7 mouse cellular contexts compared by ENCODE assay signal in genomic region chr6:124806446-124807140, GRCm38 (mm10). TPM values are rescaled to one million over a fixed set of nuclear protein-coding genes. Genes with fewer than 3 reads are reported as not detected.
DNase-seq lines count a peak whose midpoint lies in the region; ATAC-seq lines count a peak whose summit lies in the region.

No protein-coding gene starts in this region.

- H3K4me2 ChIP-seq in lung, embryonic 16.5 days (ENCODE audit: low read depth, low read length): peak overlapping the region; percentile 72
- H3K4me2 ChIP-seq in forebrain, embryonic 15.5 days (replicated peaks): peak overlapping the region; percentile 76
- H3K4me2 ChIP-seq in limb, embryonic 15.5 days: peak overlapping the region; percentile 70
- peak overlapping the region; percentile 77 for H3K4me2 ChIP-seq in stomach, embryonic 16.5 days (ENCODE audit: low read depth, low read length)

- peaks cover 7% of the 10 kb centered on the region for H3K36me3 ChIP-seq in lung, embryonic 16.5 days (ENCODE audit: control insufficient read depth, insufficient read depth, low read length)
- H3K36me3 ChIP-seq in forebrain, embryonic 15.5 days: no peaks in the 10 kb centered on the region
- peaks cover 15% of the 10 kb centered on the region for H3K36me3 ChIP-seq in limb, embryonic 15.5 days
- 0 out of 2 replicates have a peak, but pooled peaks cover 1% of the 10 kb centered on the region for H3K36me3 ChIP-seq in stomach, embryonic 16.5 days (ENCODE audit: control insufficient read depth, insufficient read depth, low read length)

- WGBS in lung, embryonic 16.5 days: 78% methylated on average over 7 of the region's 7 CpGs
- WGBS in forebrain, embryonic 15.5 days: 66% methylated on average over 7 of the region's 7 CpGs
- 69% methylated on average over 7 of the region's 7 CpGs for WGBS in limb, embryonic 15.5 days
- WGBS in stomach, embryonic 16.5 days: 76% methylated on average over 7 of the region's 7 CpGs

- peak overlapping the region; percentile 92 for H3K27ac ChIP-seq in lung, embryonic 16.5 days (ENCODE audit: low read length)
- peak overlapping the region; percentile 87 for H3K27ac ChIP-seq in forebrain, embryonic 15.5 days (replicated peaks)
- H3K27ac ChIP-seq in limb, embryonic 15.5 days: peak overlapping the region; percentile 94
- H3K27ac ChIP-seq in stomach, embryonic 16.5 days (ENCODE audit: low read length): peak overlapping the region; percentile 98

- no peak for ATAC-seq in lung, embryonic 16.5 days (ENCODE audit: low read depth)
- ATAC-seq in forebrain, embryonic 15.5 days (replicated peaks): no peak
- no peak for ATAC-seq in limb, embryonic 15.5 days (ENCODE audit: insufficient number of reproducible peaks, low FRiP score, low TSS enrichment, low read depth)
- ATAC-seq in stomach, embryonic 16.5 days (ENCODE audit: insufficient read depth, low FRiP score): no peak
- ATAC-seq in megakaryocyte-erythroid progenitor cell, adult 5-6 weeks (replicated peaks; ENCODE audit: low FRiP score, low TSS enrichment, poor library complexity, severe bottlenecking): no peak

- H3K4me1 ChIP-seq in lung, embryonic 16.5 days (replicated peaks; ENCODE audit: control insufficient read depth, insufficient read depth, low read length): peaks cover 19% of the 10 kb centered on the region
- peaks cover 39% of the 10 kb centered on the region for H3K4me1 ChIP-seq in forebrain, embryonic 15.5 days
- H3K4me1 ChIP-seq in limb, embryonic 15.5 days: peaks cover 41% of the 10 kb centered on the region
- peaks cover 21% of the 10 kb centered on the region for H3K4me1 ChIP-seq in stomach, embryonic 16.5 days (ENCODE audit: control insufficient read depth, insufficient read depth, low read length)

- H3K4me3 ChIP-seq in lung, embryonic 16.5 days (ENCODE audit: low read length): peak overlapping the region; percentile 60
- H3K4me3 ChIP-seq in forebrain, embryonic 15.5 days: peak overlapping the region; percentile 46; the same call in 1 of the 2 replicates
- peak overlapping the region; percentile 51 for H3K4me3 ChIP-seq in limb, embryonic 15.5 days
- peak overlapping the region; percentile 56; the same call in 1 of the 2 replicates for H3K4me3 ChIP-seq in stomach, embryonic 16.5 days (replicated peaks; ENCODE audit: low read length)

- no peaks in the 10 kb centered on the region for H3K9me3 ChIP-seq in lung, embryonic 16.5 days (ENCODE audit: control insufficient read depth, low read length)
- no peaks in the 10 kb centered on the region for H3K9me3 ChIP-seq in forebrain, embryonic 15.5 days
- H3K9me3 ChIP-seq in limb, embryonic 15.5 days: no peaks in the 10 kb centered on the region
- no peaks in the 10 kb centered on the region for H3K9me3 ChIP-seq in stomach, embryonic 16.5 days (replicated peaks; ENCODE audit: control insufficient read depth, low read length)

- H3K9ac ChIP-seq in lung, embryonic 16.5 days (ENCODE audit: low read length): peak overlapping the region; percentile 30; the same call in 1 of the 2 replicates
- H3K9ac ChIP-seq in forebrain, embryonic 15.5 days (replicated peaks): no peak overlapping the region
- H3K9ac ChIP-seq in limb, embryonic 15.5 days: no peak overlapping the region
- peak overlapping the region; percentile 52; the same call in 1 of the 2 replicates for H3K9ac ChIP-seq in stomach, embryonic 16.5 days (ENCODE audit: low read length)

- no peak for DNase-seq in lung, adult 18-20 months
- DNase-seq in left cerebral cortex, adult 18-20 months (ENCODE audit: low spot score in 2 of 2): no peak

- no peaks in the 10 kb centered on the region for H3K27me3 ChIP-seq in lung, embryonic 16.5 days (ENCODE audit: control insufficient read depth, insufficient read depth, low read depth, low read length)
- H3K27me3 ChIP-seq in forebrain, embryonic 15.5 days: no peaks in the 10 kb centered on the region
- no peaks in the 10 kb centered on the region for H3K27me3 ChIP-seq in limb, embryonic 15.5 days
- no peaks in the 10 kb centered on the region for H3K27me3 ChIP-seq in stomach, embryonic 16.5 days (ENCODE audit: control insufficient read depth, insufficient read depth, low read length)

RNA-seq across cellular contexts. Expression of gene Spsb2, which starts 1.9 kb away (rescaled TPM):
- polyA plus RNA-seq in lung, embryonic 16.5 days (2015; fragmentation: Nextera tagmentation; extraction: Ambion mirVana): 13.6 and 14.2 TPM in 2 replicates
- 4.4 and 5.0 TPM in 2 replicates for polyA plus RNA-seq in forebrain, embryonic 15.5 days (2015; fragmentation: Nextera tagmentation; extraction: Ambion mirVana)
- polyA plus RNA-seq in limb, embryonic 15.5 days (2015; fragmentation: Nextera tagmentation; extraction: Ambion mirVana): 14.1 and 15.5 TPM in 2 replicates
- polyA plus RNA-seq in stomach, embryonic 16.5 days (2015; fragmentation: Nextera tagmentation; extraction: Ambion mirVana): 14.8 and 15.1 TPM in 2 replicates
- total RNA-seq in left cerebral cortex, adult 18-20 months (2021): 1 to 10 TPM; 4.6 to 5.7 TPM
- 1.9 and 5.1 TPM in 2 replicates for total RNA-seq in megakaryocyte-erythroid progenitor cell, adult 5-6 weeks (2014; fragmentation: Nextera tagmentation)
- 4.1 and 5.5 TPM in 2 replicates for total RNA-seq in megakaryocyte-erythroid progenitor cell, adult 5-6 weeks (2017)

RNA-seq across cellular contexts. Expression of gene Tpi1, which starts 7.5 kb away (rescaled TPM):
- 680 and 700 TPM in 2 replicates for polyA plus RNA-seq in lung, embryonic 16.5 days (2015; fragmentation: Nextera tagmentation; extraction: Ambion mirVana)
- polyA plus RNA-seq in forebrain, embryonic 15.5 days (2015; fragmentation: Nextera tagmentation; extraction: Ambion mirVana): 352 and 365 TPM in 2 replicates
- 940 and 1,131 TPM in 2 replicates for polyA plus RNA-seq in limb, embryonic 15.5 days (2015; fragmentation: Nextera tagmentation; extraction: Ambion mirVana)
- polyA plus RNA-seq in stomach, embryonic 16.5 days (2015; fragmentation: Nextera tagmentation; extraction: Ambion mirVana): 938 and 959 TPM in 2 replicates
- total RNA-seq in left cerebral cortex, adult 18-20 months (2021): 100 to 1,000 TPM; 804 to 847 TPM
- 258 and 264 TPM in 2 replicates for total RNA-seq in megakaryocyte-erythroid progenitor cell, adult 5-6 weeks (2014; fragmentation: Nextera tagmentation)
- total RNA-seq in megakaryocyte-erythroid progenitor cell, adult 5-6 weeks (2017): 179 and 201 TPM in 2 replicates

RNA-seq across cellular contexts. Expression of gene Usp5, which starts 22.7 kb away (rescaled TPM):
- 138 and 139 TPM in 2 replicates for polyA plus RNA-seq in lung, embryonic 16.5 days (2015; fragmentation: Nextera tagmentation; extraction: Ambion mirVana)
- polyA plus RNA-seq in forebrain, embryonic 15.5 days (2015; fragmentation: Nextera tagmentation; extraction: Ambion mirVana): 194 and 200 TPM in 2 replicates
- 134 and 136 TPM in 2 replicates for polyA plus RNA-seq in limb, embryonic 15.5 days (2015; fragmentation: Nextera tagmentation; extraction: Ambion mirVana)
- polyA plus RNA-seq in stomach, embryonic 16.5 days (2015; fragmentation: Nextera tagmentation; extraction: Ambion mirVana): 128 and 139 TPM in 2 replicates
- 100 to 1,000 TPM; 204 to 208 TPM for total RNA-seq in left cerebral cortex, adult 18-20 months (2021)
- total RNA-seq in megakaryocyte-erythroid progenitor cell, adult 5-6 weeks (2014; fragmentation: Nextera tagmentation): 85.0 and 100 TPM in 2 replicates
- total RNA-seq in megakaryocyte-erythroid progenitor cell, adult 5-6 weeks (2017): 75.7 and 80.9 TPM in 2 replicates

RNA-seq across cellular contexts. Expression of gene Cdca3, which starts 22.8 kb away (rescaled TPM):
- 175 and 176 TPM in 2 replicates for polyA plus RNA-seq in lung, embryonic 16.5 days (2015; fragmentation: Nextera tagmentation; extraction: Ambion mirVana)
- polyA plus RNA-seq in forebrain, embryonic 15.5 days (2015; fragmentation: Nextera tagmentation; extraction: Ambion mirVana): 100 and 106 TPM in 2 replicates
- 124 and 141 TPM in 2 replicates for polyA plus RNA-seq in limb, embryonic 15.5 days (2015; fragmentation: Nextera tagmentation; extraction: Ambion mirVana)
- polyA plus RNA-seq in stomach, embryonic 16.5 days (2015; fragmentation: Nextera tagmentation; extraction: Ambion mirVana): 129 and 138 TPM in 2 replicates
- total RNA-seq in left cerebral cortex, adult 18-20 months (2021): under 1 TPM; 0.23 to 0.42 TPM
- 100 and 181 TPM in 2 replicates for total RNA-seq in megakaryocyte-erythroid progenitor cell, adult 5-6 weeks (2014; fragmentation: Nextera tagmentation)
- 90.3 and 111 TPM in 2 replicates for total RNA-seq in megakaryocyte-erythroid progenitor cell, adult 5-6 weeks (2017)

RNA-seq across cellular contexts. Expression of gene Lrrc23, which starts 27.1 kb away (rescaled TPM):
- polyA plus RNA-seq in lung, embryonic 16.5 days (2015; fragmentation: Nextera tagmentation; extraction: Ambion mirVana): 34.0 and 44.7 TPM in 2 replicates
- 3.7 and 4.8 TPM in 2 replicates for polyA plus RNA-seq in forebrain, embryonic 15.5 days (2015; fragmentation: Nextera tagmentation; extraction: Ambion mirVana)
- 0.36 and 0.83 TPM in 2 replicates for polyA plus RNA-seq in limb, embryonic 15.5 days (2015; fragmentation: Nextera tagmentation; extraction: Ambion mirVana)
- polyA plus RNA-seq in stomach, embryonic 16.5 days (2015; fragmentation: Nextera tagmentation; extraction: Ambion mirVana): 0.53 and 0.65 TPM in 2 replicates
- total RNA-seq in left cerebral cortex, adult 18-20 months (2021): 1 to 10 TPM; 1.0 to 1.1 TPM
- 0.77 TPM in 1 of 2 replicates, not detected in the other for total RNA-seq in megakaryocyte-erythroid progenitor cell, adult 5-6 weeks (2014; fragmentation: Nextera tagmentation)
- 6.7 TPM in 1 of 2 replicates, not detected in the other for total RNA-seq in megakaryocyte-erythroid progenitor cell, adult 5-6 weeks (2017)

Comparison
In these comparisons a context has a peak if more than half of its experiments do, and no peak if none do; other contexts are left out.
1. H3K9ac ChIP-seq: peak in lung, embryonic 16.5 days (single experiment) and stomach, embryonic 16.5 days (single experiment); none in forebrain, embryonic 15.5 days (single experiment) and limb, embryonic 15.5 days (single experiment).
2. Peak in every context shown above with its lines, with median percentiles within 50 percentile points of each other: H3K27ac ChIP-seq, H3K4me2 ChIP-seq and H3K4me3 ChIP-seq.